Mouse (Mus musculus) embryonic facial prominence, embryonic 11.5 days (tissue): ENCODE measurements around the gene Wdr95. TPM values are rescaled to one million over a fixed set of nuclear protein-coding genes. Genes with fewer than 3 reads are reported as not detected.

Experiments used
- ATAC-seq: fragments of 200-750 bp; cut with Nextera tagmentation; replicated peaks from 2 replicates; pipeline ENCODE4 v1.8.0; 2017; ENCODE audit warnings: low read depth; ENCODE audit not compliant: insufficient number of reproducible peaks, low FRiP score, low TSS enrichment
- DNase-seq: peaks from one replicate; pipeline ENCODE4 v3.0.0-alpha.2; 2015; ENCODE audit warnings: low spot score
- H3K27ac ChIP-seq: fragments of 300-500 bp; sonication (generic); replicated peaks from 2 replicates; pipeline ENCODE4 v1.5.1; 2014; ENCODE audit warnings: mild to moderate bottlenecking, low read depth, low read length, control low read depth
- H3K27me3 ChIP-seq: fragments of 300-500 bp; sonication (generic); 2 replicates; pipeline ENCODE4 v1.6.1; 2014; ENCODE audit warnings: mild to moderate bottlenecking, low read length, moderate library complexity, mixed read lengths; ENCODE audit not compliant: control insufficient read depth, insufficient read depth
- H3K36me3 ChIP-seq: fragments of 300-500 bp; sonication (generic); replicated peaks from 2 replicates; pipeline ENCODE4 v1.6.1; 2014; ENCODE audit warnings: low read depth, mild to moderate bottlenecking, low read length, moderate library complexity, mixed read lengths; ENCODE audit not compliant: control insufficient read depth, insufficient read depth
- H3K4me1 ChIP-seq: fragments of 300-500 bp; sonication (generic); 2 replicates; pipeline ENCODE4 v1.6.1; 2014; ENCODE audit warnings: low read length, mixed read lengths; ENCODE audit not compliant: control insufficient read depth, insufficient read depth
- H3K4me2 ChIP-seq: fragments of 300-500 bp; sonication (generic); 2 replicates; pipeline ENCODE4 v1.6.1; 2014; ENCODE audit warnings: low read depth, mild to moderate bottlenecking, control low read depth, low read length, moderate library complexity
- H3K4me3 ChIP-seq: fragments of 300-500 bp; sonication (generic); 2 replicates; pipeline ENCODE4 v1.5.1; 2014; ENCODE audit warnings: low read depth, low read length, control low read depth
- H3K9ac ChIP-seq: fragments of 300-500 bp; sonication (generic); replicated peaks from 2 replicates; pipeline ENCODE4 v1.6.1; 2014; ENCODE audit warnings: mild to moderate bottlenecking, control low read depth, low read length
- H3K9me3 ChIP-seq: fragments of 300-500 bp; sonication (generic); replicated peaks from 2 replicates; pipeline ENCODE4 v1.6.1; 2016; ENCODE audit warnings: mild to moderate bottlenecking, low read length, inconsistent platforms, mixed read lengths; ENCODE audit not compliant: control insufficient read depth
- WGBS: fragments of 180-500 bp; shearing (Covaris S2); extraction: QIAGEN DNeasy Blood & Tissue Kit; methylation state at CpG from one replicate; pipeline ENCODE4 v1.1.7; 2014; 5-methylcytosine and 5-hydroxymethylcytosine counted together
- polyA plus RNA-seq: library from polyadenylated mRNA; unstranded; fragments of >200 nt; fragmentation: Nextera tagmentation; extraction: Ambion mirVana; gene quantifications from 2 replicates; pipeline ENCODE4 v1.2.1, GENCODE M21; 2014

Wdr95 gene
- polyA plus RNA-seq, 1 experiment from 2014 or later = not detected

GRCm38 (mm10) chr5:149622152-149622551, 93.7 kb downstream of the Wdr95 start:
- 74% methylated on average over 7 of the region's 7 CpGs for WGBS
- no peak overlapping the region for H3K9ac ChIP-seq
- H3K36me3 ChIP-seq = peaks cover 20% of the 10 kb centered on the region
- H3K27me3 ChIP-seq = no peaks in the 10 kb centered on the region
- no peak overlapping the region for H3K4me3 ChIP-seq
- H3K4me2 ChIP-seq = no peak overlapping the region
- H3K4me1 ChIP-seq = no peaks in the 10 kb centered on the region
- no peak for DNase-seq
- no peak overlapping the region for H3K27ac ChIP-seq
- no peaks in the 10 kb centered on the region for H3K9me3 ChIP-seq
- no peak for ATAC-seq

DNA sequence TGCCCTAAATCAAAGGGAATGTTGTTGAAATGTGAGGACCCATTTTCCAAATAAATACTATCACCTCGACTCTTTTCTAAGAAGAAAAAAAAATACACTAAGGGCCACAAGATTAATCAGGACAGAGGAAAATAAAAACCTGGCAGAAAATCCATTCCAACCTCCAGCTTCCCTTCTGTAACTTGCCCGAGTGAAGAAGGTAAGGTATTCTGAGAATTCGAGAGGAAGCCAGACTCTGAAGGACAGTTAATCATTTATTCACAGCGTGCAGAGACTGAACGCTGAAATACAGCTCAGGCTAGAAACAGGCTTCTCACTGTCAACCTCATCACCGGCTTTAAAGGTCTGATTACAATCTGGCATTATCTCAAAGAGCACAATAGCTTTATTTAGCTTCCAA, 94.2 kb downstream of the Wdr95 start:
- ATAC-seq (no peak), DNase-seq (no peak)
- Histone ChIP-seq H3K27me3 (no peaks in the 10 kb centered on the region), H3K36me3 (peaks cover 20% of the 10 kb centered on the region), H3K4me3 (no peak overlapping the region), H3K4me1 (no peaks in the 10 kb centered on the region), H3K9me3 (no peaks in the 10 kb centered on the region), H3K4me2 (no peak overlapping the region), H3K27ac (no peak overlapping the region), H3K9ac (no peak overlapping the region)
- 84% methylated on average over 6 of the region's 6 CpGs for WGBS

- Histone ChIP-seq H3K36me3 (peaks cover 12% of the 10 kb centered on the region), H3K27ac (no peak overlapping the region), H3K27me3 (no peaks in the 10 kb centered on the region), H3K4me3 (no peak overlapping the region), H3K9ac (no peak overlapping the region), H3K4me2 (no peak overlapping the region), H3K4me1 (no peaks in the 10 kb centered on the region), H3K9me3 (no peaks in the 10 kb centered on the region)
- 86% methylated on average over 8 of the region's 8 CpGs for WGBS
- no peak for ATAC-seq
- no peak for DNase-seq
Measured at GRCm38 (mm10) chr5:149623815-149624675, 95.6 kb downstream of the Wdr95 start.

GRCm38 (mm10) chr5:149625547-149625946, 97.1 kb downstream of the Wdr95 start:
- Histone ChIP-seq H3K9me3 (no peaks in the 10 kb centered on the region), H3K27ac (no peak overlapping the region), H3K9ac (no peak overlapping the region), H3K27me3 (no peaks in the 10 kb centered on the region), H3K4me2 (no peak overlapping the region), H3K4me3 (no peak overlapping the region), H3K4me1 (no peaks in the 10 kb centered on the region), H3K36me3 (peaks cover 5% of the 10 kb centered on the region)
- DNase-seq (no peak), ATAC-seq (no peak)
- WGBS = 93% methylated on average over 3 of the region's 3 CpGs

- no peak overlapping the region for H3K27ac ChIP-seq
- H3K27me3 ChIP-seq = no peaks in the 10 kb centered on the region
- H3K4me2 ChIP-seq = peak overlapping the region; percentile 87
- 74% methylated on average over 11 of the region's 11 CpGs for WGBS
- H3K36me3 ChIP-seq = peaks cover 9% of the 10 kb centered on the region
- no peaks in the 10 kb centered on the region for H3K4me1 ChIP-seq
- H3K9me3 ChIP-seq = no peaks in the 10 kb centered on the region
- peak overlapping the region; percentile 82 for H3K9ac ChIP-seq
- DNase-seq (no peak), ATAC-seq (no peak)
- H3K4me3 ChIP-seq = peak overlapping the region; percentile 81
Measured at GRCm38 (mm10) chr5:149634409-149635035, 106.0 kb downstream of the Wdr95 start.

GRCm38 (mm10) chr5:149635556-149635955, 107.1 kb downstream of the Wdr95 start:
- peak; percentile 43 for DNase-seq
- no peaks in the 10 kb centered on the region for H3K27me3 ChIP-seq
- no peaks in the 10 kb centered on the region for H3K9me3 ChIP-seq
- peak overlapping the region; percentile 79 for H3K27ac ChIP-seq
- peak overlapping the region; percentile 81 for H3K4me3 ChIP-seq
- peak overlapping the region; percentile 87 for H3K4me2 ChIP-seq
- peak overlapping the region; percentile 82 for H3K9ac ChIP-seq
- WGBS = 1% methylated on average over 24 of the region's 24 CpGs
- H3K4me1 ChIP-seq = no peaks in the 10 kb centered on the region
- peaks cover 6% of the 10 kb centered on the region for H3K36me3 ChIP-seq
- no peak for ATAC-seq

- peak within 1 kb of the TSS; percentile 81 for H3K4me3 ChIP-seq
- peaks cover 4% of the 10 kb centered on the region for H3K36me3 ChIP-seq
- no peaks in the 10 kb centered on the region for H3K4me1 ChIP-seq
- no peaks in the 10 kb centered on the region for H3K9me3 ChIP-seq
- H3K9ac ChIP-seq = peak within 1 kb of the TSS; percentile 82
- H3K27me3 ChIP-seq = no peaks in the 10 kb centered on the region
- H3K27ac ChIP-seq = peak within 1 kb of the TSS; percentile 79
- DNase-seq = peak; percentile 99
- peak; percentile 99 for ATAC-seq
- peak within 1 kb of the TSS; percentile 87 for H3K4me2 ChIP-seq
- under 1% methylated on average over 60 of the region's 60 CpGs for WGBS
Measured at GRCm38 (mm10) chr5:149636075-149636920, 107.8 kb downstream of the Wdr95 start, which contains the start of gene Hsph1. Gene Hsph1 (minus strand): TSS chr5:149636376.
